Mouse (Mus musculus) testis, postnatal 14 days (tissue): ENCODE measurements around the gene Clk2.
"Not testable (repeated sequence)": the region's sequence is repeated elsewhere in the genome, so short reads cannot be mapped to it uniquely, and the experiment has no call there.

Experiments used
- DNase-seq: peaks from one replicate; pipeline ENCODE4 v3.0.0; 2021; ENCODE audit warnings: low spot score

The Clk2 gene

DNA sequence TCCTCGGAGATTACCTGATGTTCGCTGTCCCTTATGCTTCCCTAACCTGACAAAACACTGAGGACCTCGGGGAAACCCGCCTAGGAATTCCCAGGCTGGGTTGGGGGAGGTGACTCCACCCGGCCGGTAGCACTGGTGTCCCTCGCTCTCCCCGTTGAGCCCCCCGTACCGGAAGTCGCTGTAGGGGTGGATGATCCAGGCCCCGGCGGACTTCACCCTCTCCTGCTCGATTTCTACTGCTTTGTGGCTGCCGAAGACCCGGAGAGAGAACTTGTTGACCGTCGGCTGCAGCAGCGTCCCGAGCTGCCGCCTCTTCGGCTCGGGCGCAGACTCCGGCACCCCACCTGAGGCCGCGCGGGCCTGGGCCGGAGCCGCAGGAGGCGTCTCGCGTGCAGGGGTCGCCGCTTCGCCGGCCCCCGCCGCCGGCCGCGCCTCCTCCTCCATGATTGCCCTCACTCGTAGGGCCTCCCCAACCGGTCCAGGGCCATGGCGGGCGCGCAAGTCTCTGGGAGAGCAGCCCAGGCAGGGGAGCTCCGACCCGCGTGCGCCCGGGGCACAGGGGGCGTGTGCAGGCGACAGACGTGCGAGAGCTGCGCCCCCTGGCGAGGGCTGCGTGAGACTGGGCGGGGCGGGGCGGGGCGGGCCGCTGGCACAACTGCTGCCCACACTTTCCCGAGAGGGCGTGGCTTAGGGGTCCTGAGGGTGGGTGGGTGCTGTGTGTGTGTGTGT, 4.8 kb upstream of the Clk2 start, which contains the start of gene Hcn3:
Gene Hcn3 (minus strand): TSS at position 581 of the 729 bp plus-strand sequence.
- DNase-seq, result peak; percentile 81

DNA sequence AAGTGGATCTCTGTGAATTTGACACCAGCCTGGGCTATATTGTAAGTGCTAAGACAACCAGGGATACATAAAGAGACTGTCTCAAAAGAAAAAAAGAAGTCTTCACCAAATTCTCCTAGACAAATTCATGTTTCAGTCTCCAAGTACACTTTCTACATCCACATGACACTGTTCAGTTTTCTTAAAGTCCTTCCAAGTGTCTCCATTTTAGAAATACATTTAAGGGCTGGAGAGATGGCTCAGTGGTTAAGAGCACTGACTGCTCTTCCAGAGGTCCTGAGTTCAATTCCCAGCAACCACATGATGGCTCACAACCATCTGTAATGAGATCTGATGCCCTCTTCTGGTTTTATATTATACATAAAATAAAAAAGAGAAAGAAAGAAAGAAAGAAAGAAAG, 3.4 kb upstream of the Clk2 start:
- DNase-seq, result not testable (repeated sequence)

DNA sequence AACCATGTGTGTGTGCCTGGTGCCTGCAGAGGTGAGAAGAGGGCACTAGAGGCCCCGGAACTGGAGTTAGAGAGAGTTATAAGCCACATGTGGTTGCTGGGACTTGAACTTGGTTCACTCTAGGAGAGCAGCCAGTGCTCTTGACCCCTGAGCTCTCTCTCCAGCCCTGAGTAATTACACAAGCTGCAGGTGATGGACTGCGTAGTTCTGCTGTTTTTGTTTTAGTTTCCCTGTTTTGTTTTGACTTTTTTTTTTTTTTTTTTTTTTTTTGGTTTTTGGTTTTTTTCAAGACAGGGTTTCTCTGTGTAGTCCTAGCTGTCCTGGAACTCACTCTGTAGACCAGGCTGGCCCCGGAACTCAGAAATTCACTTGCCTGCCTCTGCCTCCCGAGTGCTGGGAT, 2.8 kb upstream of the Clk2 start:
- DNase-seq, result no peak

DNA sequence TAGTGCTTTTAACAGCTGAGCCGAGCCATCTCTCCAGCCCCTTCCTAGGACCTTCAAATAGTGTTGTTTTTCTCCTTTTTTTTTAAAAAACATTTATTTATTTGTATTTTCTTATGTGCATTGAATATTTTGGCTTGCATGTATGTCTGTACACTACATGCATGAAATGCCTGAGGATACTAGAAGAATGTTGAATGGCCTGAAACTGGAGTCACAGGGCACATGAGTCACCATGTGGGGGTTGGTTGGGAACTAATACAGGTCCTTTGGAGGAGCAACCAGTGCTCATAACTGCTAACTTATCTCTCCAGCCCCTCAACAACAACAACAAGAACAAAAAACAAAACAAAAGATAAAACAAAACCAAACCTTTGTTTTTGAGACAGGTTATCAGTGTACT, 1.5 kb upstream of the Clk2 start:
- no peak for DNase-seq

DNA sequence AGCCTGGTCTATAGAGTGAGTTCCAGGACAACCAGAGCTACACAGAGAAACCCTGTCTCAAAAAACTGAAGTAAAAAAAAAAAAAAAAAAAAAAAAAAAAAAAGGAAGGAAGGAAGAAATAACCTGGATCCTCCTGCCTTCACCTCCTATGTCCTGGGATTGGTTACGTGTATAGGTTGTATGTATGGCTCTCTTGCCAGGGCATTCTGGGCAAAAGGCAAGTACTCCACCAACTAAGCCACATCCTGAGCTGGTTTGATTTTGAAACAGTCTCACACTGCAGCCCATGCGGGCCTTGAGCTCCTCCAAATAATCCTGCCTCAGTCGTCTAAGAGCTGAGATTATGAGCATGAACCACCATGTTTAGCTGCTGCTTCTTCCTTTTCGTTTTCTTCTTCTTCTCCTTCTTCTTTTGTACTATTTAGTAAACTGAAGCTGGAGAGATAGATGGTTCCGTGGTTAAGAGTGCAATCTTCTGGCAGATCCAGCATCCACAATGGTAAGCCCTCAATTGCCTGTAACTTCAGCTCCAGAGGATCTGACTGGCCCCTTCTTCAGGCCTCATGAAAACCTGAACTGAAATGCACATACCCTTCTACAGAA, 851 bp upstream of the Clk2 start:
- DNase-seq, result no peak

DNA sequence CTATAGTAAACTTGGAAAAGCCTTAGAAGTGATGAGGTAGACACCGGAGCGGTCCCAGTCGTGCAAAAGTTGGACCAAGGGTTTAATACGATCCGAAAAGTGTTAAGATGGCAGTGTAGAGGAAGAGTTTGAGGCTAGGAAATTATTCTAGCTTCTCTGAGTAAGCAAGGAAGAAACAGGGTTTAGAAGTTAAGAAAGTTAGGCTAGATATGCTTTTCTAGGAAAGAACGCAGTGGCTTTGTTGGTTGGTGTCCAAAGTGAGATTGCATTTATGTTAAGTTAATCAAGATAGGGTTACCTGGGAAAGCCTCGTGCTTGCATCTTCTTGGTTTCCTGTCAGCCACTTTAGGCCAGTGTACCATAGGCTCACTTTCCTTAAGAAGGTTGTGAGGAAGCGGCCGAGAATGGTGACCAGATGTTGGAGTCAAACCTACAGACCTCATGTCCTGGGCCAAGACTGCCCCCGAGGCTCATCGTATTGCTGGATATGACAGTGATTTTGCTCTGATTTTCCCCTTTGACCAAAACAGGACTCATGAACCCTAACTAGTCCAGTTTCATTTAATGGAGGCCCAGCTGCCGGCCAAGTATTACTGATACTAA, 774 bp downstream of the Clk2 start:
- DNase-seq, result no peak

DNA sequence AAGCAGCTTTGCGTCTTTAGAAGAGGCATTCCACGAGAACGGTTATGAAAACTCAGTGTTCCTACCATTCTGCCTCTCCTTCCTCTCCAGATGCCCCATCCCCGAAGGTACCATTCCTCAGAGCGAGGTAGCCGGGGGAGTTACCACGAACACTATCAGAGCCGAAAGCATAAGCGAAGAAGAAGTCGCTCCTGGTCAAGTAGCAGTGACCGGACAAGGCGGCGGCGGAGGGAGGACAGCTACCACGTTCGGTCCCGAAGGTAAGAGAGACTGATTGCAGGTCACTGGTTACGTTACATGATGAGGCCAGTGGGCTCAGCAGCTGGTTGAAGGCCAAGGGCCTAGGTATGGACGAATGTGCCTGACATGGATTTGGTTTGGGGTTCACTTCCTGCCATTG, 2.4 kb downstream of the Clk2 start:
- DNase-seq, result no peak

DNA sequence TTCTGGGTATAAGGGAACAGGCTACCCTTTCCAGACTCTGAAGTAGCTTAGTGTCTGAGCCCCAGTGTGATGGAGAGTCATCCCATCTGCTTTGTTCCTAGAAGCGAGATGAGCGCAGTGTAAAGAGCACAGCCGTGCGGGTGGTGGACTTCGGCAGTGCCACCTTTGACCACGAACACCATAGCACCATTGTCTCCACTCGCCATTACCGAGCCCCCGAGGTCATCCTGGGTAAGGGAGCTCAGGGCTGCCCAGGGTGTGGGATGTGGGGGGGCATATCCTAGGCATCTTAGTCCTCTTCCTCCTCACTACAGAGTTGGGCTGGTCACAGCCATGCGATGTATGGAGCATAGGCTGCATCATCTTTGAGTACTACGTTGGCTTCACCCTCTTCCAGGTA, 10.2 kb downstream of the Clk2 start:
- no peak for DNase-seq

DNA sequence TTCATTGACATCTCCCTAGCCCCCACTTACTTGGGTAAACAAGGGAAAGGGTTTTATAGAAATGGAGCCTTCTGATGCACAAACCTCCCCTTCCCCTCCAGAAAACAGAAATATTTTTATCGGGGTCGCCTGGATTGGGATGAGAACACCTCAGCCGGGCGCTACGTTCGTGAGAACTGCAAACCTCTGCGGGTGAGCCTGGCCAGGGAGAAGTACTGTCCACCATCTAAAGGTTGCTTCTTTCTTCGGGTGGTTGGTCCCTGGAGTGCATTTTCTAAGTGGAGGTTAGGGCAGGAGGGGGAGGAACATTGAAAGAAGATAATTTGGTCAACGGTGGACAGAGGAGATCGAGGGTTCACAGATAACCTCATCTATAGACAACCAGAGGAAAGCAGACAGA, 10.9 kb downstream of the Clk2 start:
- no peak for DNase-seq

DNA sequence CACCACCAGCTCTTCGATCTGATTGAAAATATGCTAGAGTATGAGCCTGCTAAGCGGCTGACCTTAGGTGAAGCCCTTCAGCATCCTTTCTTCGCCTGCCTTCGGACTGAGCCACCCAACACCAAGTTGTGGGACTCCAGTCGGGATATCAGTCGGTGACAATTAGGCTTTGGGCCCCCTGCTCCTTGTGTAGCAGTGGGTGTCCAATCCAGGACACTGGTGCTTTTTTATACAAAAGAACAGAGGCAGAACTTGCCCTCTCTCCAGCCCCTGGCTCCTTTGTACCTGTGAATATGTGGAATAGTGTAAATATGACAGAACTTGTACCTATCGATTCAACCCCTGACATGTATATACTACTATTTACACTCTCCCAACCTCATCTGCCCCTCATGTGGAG, 11.8 kb downstream of the Clk2 start:
- no peak for DNase-seq

DNA sequence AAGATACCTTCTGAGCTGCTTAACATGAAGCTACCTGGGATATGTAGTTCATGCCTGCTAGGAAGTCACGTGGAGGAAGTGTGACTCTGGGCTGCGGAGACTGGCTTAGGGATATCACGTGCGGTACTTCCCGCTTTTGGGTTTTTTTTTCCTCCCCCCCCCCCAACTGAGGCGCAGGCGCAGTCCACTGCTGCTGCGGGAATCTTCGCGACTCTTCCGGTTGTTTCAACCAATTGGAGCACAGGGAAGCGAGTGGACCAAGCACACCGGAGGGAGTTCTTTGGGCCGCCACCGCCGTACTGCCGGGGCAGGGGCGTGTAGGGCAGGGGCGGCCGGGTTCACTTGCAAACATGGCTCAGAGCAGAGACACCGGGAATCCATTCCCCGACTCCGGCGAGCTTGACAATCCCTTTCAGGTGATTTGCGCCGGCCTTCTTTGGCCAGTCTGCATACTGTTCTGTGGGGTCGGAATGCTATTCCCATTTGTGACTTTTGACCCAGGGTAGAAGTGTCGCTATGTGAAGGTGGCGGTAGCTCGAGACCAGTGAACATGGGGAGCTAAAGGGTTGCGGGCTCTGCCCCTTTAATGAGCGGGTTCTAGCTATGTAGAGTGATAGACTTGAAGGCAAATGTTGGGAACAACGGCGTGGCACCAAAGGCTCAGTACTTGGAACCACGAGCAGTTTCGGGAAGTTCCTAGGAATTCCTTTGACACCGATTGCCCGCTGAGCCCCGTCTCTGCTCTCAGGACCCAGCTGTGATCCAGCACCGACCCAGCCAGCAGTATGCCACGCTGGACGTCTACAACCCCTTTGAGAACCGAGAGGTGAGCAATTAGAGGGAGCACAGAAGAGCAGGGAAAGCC, 12.9 kb downstream of the Clk2 start, which contains the start of gene Scamp3:
Gene Scamp3 (plus strand): TSS at position 232 of the 865 bp plus-strand sequence.
- peak; percentile 86 for DNase-seq

DNA sequence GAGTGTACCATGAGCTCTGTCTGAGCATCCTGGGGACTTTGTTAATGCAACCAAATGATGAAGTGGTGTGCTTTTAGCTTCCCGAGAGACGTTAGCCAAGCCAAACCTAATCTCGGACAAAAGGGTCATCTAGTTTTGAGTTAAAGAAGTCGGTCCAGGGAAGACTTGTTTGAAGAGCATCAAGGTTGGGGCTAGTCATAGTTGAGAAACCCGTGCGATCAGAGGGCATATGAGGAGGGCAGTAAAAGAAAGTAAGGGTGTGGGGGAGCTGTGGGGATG, 13.5 kb downstream of the Clk2 start:
- DNase-seq, result no peak

DNA sequence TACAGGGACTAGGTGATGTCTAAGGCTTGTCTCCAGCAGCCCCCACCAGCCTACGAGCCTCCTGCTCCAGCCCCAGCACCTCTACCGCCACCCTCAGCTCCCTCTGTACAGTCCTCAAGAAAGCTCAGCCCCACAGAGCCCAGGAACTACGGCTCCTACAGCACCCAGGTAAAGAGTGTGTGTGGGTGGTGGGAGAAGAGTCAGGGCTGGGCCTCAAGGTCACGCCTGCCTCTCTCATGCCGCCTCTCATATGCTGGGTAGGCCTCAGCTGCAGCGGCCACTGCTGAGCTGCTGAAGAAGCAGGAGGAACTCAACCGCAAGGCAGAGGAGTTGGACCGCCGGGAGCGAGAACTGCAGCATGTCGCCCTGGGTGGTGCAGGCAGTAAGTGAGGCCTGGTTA, 14.5 kb downstream of the Clk2 start:
- no peak for DNase-seq

DNA sequence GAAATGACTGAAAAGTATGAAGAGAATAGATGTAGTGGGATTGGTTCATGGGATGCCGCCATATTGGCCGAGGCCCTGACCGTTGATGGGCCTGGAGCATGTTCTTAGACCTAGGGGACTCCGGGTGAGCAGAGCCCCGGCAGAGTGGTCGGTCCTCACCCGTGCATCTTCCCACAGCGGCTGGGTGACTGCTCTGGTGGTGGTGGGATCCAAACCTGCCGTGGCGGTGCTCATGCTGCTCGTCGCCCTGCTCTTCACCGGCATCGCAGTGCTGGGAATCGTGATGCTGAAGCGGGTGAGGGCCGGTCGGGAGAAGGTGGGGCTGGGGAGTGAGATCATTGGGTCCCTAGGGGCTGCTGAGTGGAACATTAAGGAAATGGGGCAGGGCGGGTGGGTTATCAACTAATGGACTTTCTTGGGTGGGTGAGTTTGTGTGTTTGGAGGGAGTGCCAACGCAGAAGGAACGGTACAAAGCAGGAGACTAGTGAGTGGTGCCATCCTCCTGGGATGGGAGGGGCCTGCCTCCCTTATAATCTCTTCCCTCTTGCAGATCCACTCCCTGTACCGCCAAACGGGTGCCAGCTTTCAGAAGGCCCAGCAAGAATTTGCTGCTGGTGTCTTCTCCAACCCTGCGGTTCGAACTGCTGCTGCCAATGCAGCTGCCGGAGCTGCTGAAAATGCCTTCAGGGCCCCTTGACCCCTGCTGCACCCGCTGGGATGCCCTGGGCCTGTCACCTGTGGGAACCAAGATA, 17.3 kb downstream of the Clk2 start:
- DNase-seq, result no peak

DNA sequence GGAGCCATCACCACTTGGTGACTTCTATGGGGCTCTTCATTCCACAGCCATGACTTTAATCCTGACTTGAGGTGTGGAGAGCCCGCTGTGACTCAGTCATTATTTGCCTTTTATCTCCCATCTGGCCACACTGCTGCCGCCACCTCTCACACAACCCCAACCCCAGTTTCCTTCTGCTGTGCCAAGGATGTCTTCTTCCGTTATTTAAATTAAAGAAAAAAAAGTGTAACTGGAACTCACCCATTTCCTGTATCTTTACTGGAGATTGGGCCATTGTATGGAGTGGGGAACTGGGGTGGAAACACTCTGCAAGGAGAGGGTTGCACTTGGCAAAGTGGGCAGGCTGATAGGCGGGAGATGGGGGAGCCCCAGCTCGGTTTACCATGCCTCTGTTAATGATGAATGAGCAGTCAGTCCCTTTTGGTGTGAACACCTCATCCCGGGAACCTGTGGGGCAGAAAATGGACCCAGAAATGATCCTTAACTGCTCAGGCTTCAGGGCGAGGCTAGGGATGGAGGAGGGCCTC, 18.0 kb downstream of the Clk2 start:
- no peak for DNase-seq

DNA sequence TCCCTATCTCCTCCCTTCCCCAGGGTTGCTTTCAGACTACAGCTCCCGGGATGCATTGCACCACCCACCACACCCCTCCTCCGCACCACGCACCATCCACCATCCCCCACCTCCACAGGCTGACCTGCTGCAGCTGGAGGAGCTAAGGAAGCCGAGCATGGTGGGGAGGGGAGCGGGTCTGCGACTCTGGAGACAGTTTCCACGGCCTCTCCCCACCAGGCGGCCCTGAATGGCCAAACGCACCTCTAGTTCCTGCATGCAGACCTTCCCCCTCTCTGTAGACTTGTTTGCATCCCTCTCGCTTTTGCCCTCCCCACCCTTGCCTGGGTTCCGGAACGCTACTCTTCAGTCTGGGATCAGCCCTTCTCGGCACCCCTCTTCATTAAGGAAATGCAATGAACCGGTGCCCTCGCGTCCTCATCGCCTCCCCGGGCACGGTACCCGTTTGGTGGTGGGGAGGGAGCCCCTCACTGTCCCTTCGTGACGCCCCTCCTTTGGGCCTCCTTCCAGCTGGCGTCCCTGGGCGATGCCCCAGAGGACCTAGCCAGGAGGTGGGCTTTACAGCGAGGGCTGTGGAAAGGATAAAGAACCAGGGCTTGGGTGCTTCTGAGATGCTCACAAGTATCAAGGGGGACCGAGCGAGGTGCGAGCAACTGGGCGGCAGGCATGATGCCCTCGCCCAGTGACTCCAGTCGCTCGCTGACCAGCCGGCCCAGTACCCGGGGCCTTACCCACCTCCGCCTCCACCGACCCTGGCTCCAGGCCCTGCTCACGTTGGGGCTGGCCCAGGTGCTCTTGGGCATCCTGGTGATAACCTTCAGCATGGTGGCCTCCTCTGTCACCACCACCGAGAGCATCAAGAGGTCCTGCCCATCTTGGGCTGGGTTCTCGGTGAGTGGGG, 18.7 kb downstream of the Clk2 start, which contains the start of gene Fam189b:
Gene Fam189b (plus strand): TSS at position 86 of the 901 bp plus-strand sequence.
- peak; percentile 86 for DNase-seq

DNA sequence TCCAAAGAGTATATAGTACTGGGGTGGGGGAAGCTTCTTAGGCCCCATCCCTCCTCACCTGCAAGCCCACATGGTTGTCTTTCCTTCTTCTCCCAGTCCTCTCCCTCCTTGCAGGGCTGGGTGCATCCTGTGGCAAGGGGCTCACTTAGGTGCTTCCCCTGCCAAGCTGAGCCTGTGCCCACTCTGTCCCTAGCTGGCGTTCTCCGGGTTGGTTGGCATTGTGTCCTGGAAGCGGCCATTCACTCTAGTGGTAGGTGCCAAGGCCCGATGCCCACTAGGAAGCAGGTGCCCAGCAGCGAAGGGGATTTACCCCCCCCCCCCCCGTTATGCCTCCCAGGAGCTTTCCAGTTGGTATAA, 19.3 kb downstream of the Clk2 start:
- DNase-seq, result no peak

DNA sequence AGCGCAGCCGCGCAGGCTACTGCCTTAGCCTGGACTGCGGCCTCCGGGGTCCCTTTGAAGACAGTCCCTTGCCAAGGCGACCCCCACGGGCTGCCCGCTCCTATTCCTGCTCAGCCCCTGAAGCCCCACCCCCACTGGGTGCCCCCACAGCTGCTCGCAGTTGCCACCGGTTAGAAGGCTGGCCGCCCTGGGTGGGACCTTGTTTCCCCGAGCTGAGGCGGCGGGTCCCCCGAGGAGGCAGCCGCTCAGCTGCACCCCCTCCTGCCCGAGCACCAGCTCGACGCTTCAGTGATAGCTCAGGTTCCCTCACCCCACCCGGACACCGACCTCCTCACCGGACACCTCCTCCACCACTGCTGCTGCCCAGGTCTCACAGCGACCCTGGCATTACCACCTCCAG, 22.6 kb downstream of the Clk2 start:
- DNase-seq, result no peak

DNA sequence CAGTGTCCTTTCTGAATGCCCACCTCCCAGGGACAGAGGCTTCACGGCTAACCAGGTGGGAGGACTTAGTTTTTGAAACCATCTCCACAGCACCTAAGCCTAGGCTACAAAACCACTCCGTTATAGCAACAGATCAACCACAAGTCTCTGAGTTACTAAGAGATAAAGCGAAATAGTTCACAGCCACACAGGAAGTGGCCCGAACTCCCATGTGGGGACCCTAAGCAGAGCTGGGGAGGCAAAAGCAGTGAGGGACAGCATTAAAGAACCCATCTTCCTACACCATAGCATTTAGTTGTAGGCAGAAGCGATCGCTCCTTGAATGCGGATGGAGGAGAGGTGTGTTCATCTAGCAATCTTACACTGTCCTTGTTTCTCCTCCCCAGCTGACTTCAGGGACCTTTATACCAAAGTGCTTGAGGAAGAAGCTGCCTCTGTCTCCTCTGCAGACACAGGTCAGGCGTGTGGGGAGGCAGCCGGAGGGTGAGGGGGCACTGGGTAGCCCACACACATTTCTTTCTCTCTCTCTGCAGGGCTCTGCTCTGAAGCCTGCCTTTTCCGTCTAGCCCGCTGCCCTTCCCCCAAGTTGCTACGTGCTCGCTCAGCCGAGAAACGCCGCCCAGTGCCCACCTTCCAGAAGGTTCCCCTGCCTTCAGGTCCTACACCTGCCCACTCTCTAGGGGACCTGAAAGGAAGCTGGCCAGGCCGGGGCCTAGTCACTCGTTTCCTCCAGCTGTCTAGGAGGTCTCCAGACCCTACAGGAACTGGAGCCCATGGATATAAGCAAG, 23.3 kb downstream of the Clk2 start:
- DNase-seq, result no peak

DNA sequence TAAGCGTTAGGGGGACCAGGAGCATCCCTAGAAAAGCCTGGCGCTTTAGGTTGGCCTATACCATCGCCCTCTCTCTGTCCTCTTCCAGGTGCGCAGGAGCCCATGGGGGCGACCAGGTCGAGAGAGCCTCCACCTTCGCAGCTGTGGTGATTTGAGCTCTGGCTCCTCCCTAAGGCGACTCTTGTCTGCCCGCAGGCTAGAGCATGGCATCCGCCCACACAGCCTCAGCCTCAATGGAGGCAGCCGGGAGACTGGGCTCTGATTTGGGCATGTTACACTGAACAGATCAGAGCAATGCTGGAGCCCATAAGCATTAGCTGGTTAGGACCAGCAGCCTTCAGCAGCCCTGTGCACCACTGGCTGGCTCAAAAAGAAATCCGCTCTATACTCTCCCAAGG, 23.9 kb downstream of the Clk2 start:
- DNase-seq, result no peak
